15 mouse cellular contexts compared by ENCODE assay signal in the genomic region with DNA sequence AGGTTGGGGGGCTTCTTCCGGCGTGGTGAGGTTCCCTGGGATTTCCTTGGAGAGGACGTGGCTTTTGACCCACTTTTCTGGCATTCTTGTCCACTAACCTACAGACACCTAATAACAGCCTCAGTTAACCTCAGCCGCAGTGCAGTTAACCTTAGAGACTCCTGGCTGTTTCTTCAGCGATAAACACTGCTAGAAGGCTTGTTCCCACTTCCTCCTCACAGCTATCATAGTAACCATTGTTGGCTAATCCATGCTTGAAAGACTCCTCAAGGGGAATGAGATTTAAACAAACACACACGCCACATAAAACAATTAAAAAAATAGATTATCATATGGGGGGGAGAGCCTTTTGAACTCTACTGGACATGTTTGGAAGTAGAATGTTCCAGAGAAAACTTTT.
"Had no signal": no experiment of that assay in that cellular context is flagged by ENCODE, and none has a peak within 500 bp of the region (broad histone marks: within the 10 kb centered on the region; RNA-seq: fewer than 3 reads in every experiment).

No protein-coding gene starts in this region.

- ATAC-seq: hindbrain, embryonic 16.5 days; inflammation-experienced regulatory T-cells, adult 6 months; intestine, embryonic 15.5 days; intestine, postnatal 0 days had no signal

- DNase-seq: gastrocnemius, postnatal 14 days; gastrocnemius, postnatal 36 days; heart, adult 2 months; heart, postnatal 14 days; heart, postnatal 4 days; kidney, adult 8-10 months; kidney, postnatal 10 days; kidney, postnatal 25 days; kidney, postnatal 4 days; liver; liver, embryonic 13.5 days had no signal
